Mouse (Mus musculus) testis, adult 2 months (tissue): ENCODE measurements at regions not wholly inside any gene's neighbourhood (a gene's known extent, or its start where the extent isn't known, plus 50 kb on each side); places are given as distances from the start of the nearest gene placed in this dataset.

Source experiments
- H3K27ac ChIP-seq: fragments of 200-500 bp; 2 replicates; pipeline ENCODE4 v1.5.1; 2012; ENCODE audit warnings: low read depth, low read length; ENCODE audit not compliant: control insufficient read depth, insufficient read depth
- H3K27me3 ChIP-seq: fragments of 200-500 bp; 2 replicates; pipeline ENCODE4 v1.6.1; 2012; ENCODE audit warnings: mild to moderate bottlenecking, low read length, moderate library complexity; ENCODE audit not compliant: control insufficient read depth, insufficient read depth
- H3K36me3 ChIP-seq: fragments of 200-500 bp; 2 replicates; pipeline ENCODE4 v1.6.1; 2012; ENCODE audit warnings: mild to moderate bottlenecking, low read length; ENCODE audit not compliant: control insufficient read depth, insufficient read depth
- H3K4me1 ChIP-seq: fragments of 200-500 bp; 2 replicates; pipeline ENCODE4 v1.6.1; 2012; ENCODE audit warnings: low read length; ENCODE audit not compliant: control insufficient read depth, insufficient read depth
- H3K4me3 ChIP-seq: fragments of 200-500 bp; 2 replicates; pipeline ENCODE4 v1.5.1; 2012; ENCODE audit warnings: low read depth, mild to moderate bottlenecking, low read length, moderate library complexity, mixed read lengths; ENCODE audit not compliant: control insufficient read depth
- CTCF ChIP-seq: fragments of 200-500 bp; IDR thresholded peaks from 2 replicates; pipeline ENCODE4 v1.5.1; 2012; ENCODE audit warnings: low read depth, mild to moderate bottlenecking, inconsistent platforms, low read length, moderate library complexity; ENCODE audit not compliant: control insufficient read depth, insufficient read depth, insufficient replicate concordance
- POLR2A ChIP-seq: fragments of 200-500 bp; IDR thresholded peaks from 2 replicates; pipeline ENCODE4 v1.6.1; 2012; ENCODE audit warnings: low read depth, mild to moderate bottlenecking, inconsistent platforms, low read length, moderate library complexity; ENCODE audit not compliant: control insufficient read depth

DNA sequence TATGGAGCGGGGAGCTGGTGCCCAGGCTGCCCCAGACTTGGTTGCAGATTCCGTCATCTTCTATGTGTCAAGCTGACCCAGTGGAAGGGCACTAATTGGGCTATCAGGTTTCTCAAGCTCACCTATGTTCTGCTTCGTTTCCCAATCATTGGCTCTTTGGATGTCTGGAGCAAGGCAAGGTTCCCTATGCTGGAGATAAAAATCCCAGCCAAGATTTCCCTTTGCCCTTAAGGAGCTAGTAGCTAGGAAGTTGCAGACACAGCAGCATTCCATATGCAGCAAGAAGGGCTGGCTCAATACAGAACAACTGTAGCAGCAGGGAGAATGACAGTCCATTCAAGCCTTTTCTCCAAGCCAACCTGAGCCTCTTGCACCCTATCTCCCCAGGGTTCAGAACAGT is 159.2 kb upstream of the Zfp706 start:
- TF ChIP-seq CTCF (no peak), POLR2A (no peak)
- Histone ChIP-seq H3K36me3 (no peaks in the 10 kb centered on the region), H3K4me3 (no peak overlapping the region), H3K27ac (no peak overlapping the region), H3K27me3 (peaks cover 4% of the 10 kb centered on the region; the same call in 1 of the 2 replicates), H3K4me1 (peaks cover 2% of the 10 kb centered on the region)

DNA sequence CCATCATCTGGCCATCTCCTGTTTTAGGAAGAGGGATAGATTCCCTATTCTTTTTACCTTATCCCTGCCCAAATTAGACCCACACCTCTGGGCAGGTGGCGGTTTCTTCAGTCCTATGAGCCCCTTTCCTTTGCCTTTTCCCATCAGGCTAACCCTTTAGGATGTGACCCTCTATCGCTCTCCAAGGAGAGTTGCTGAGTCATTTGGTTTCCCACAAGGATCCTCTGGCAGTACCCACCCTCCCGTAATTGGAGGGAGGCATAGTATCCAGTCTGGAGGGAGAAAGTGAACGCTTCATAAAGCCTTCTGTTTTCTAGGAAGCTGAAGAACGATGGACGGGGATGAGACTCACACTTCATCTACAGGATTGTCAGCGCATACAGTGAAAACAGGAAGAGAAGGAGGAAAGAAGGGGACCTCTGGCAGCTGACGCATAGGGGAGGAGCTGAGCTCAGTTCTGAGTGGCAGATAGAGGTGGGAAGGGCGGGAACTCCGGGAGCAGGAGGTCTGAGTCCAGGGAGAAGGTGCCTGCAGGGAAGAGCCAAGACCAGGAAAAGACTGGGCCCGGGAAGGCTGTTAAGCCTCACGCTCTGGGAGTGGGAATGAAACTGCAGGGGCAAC is 158.4 kb upstream of the Zfp706 start:
- H3K27ac ChIP-seq: no peak overlapping the region
- no peak overlapping the region for H3K4me3 ChIP-seq
- peaks cover 2% of the 10 kb centered on the region for H3K4me1 ChIP-seq
- H3K36me3 ChIP-seq: no peaks in the 10 kb centered on the region
- H3K27me3 ChIP-seq: 0 out of 2 replicates have a peak, but pooled peaks cover 1% of the 10 kb centered on the region
- TF ChIP-seq POLR2A (no peak), CTCF (no peak)

DNA sequence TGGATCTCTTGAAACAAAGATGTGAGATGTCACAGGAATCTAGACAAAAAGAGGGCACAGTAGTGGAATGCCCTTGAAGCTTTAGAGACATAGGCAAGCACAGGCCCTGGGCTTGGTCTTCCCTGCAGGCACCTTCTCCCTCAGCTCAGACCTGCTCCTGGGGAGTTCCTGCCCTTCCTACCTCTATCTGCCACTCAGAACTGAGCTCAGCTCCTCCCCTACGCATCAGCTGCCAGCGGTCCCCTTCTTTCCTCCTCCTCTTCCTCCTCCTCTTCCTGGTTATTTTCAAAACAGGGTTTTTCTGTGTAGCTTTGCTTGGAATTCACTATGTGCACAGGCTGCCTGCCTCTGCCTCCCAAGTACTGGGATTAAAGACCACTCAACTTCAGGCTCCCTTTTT is 157.6 kb upstream of the Zfp706 start:
- Histone ChIP-seq H3K36me3 (no peaks in the 10 kb centered on the region), H3K4me1 (no peaks in the 10 kb centered on the region), H3K27me3 (no peaks in the 10 kb centered on the region), H3K27ac (no peak overlapping the region), H3K4me3 (no peak overlapping the region)
- no peak for TF ChIP-seq CTCF
- TF ChIP-seq POLR2A: no peak

DNA sequence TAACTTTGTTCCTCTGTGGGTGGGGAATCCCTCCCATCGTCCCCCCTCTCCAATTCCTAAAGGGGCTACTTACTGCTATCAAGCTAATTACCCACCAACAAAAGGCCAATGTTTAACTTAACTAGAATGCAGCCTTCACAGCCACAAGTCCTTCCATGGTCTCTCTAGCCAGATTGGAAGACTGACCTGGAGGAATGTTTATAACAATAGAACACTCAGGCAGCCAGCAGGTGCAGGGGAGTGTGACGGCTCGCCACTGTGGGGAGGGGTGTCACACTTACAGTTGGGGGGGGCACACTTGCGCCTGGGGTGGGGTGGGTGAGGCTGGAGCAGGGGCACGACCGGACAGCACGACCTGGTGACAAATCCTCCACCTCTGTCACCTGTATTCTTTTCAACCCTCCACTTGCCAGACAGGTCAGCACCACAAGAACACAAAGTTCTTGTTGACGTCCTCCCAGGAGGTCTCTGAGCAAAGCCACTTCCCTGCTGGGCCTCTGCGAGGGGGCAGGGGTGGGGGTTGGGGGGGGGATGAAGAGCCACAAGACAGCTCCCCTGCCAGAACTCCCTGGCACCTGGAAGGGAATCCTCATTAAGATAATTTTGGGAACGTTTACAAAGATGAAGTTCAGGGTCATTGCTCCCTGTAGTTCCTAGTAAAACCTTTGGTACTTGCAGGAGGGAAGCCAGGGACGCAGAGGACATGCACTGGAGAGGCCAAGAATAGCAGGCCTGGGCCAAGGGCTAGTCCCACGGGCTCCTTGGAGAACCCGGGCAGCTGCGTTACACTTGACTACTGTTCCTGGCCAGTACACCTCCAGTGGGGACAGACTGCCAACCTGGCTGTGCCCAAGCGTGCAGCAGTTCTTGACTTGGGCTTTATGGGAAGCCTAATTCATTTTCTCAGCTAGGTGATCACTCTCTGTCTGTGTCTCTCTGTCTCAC is 156.9 kb upstream of the Zfp706 start:
- Histone ChIP-seq H3K27ac (no peak overlapping the region), H3K4me3 (no peak overlapping the region), H3K36me3 (no peaks in the 10 kb centered on the region), H3K27me3 (no peaks in the 10 kb centered on the region), H3K4me1 (no peaks in the 10 kb centered on the region)
- TF ChIP-seq CTCF (no peak), POLR2A (no peak)

DNA sequence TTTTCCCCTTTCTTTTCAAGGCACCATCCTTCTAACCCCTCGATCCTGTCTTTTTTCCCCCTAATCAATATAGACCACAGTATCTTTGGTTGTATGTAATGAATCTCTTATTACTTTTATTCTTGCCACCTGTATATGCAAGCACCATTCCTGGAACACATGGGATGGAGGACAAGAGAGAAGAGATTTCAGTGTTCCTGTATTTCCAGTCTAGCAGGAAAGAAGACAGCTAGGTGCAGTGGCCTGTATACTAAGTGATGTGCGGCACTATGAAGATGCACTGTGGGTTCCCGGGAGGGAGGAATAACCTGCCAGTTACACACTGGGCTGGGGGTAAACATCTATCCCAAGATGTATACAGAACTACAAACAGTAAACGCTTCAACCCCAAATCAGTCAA is 152.4 kb upstream of the Zfp706 start:
- Histone ChIP-seq H3K27ac (no peak overlapping the region), H3K4me3 (no peak overlapping the region), H3K36me3 (no peaks in the 10 kb centered on the region), H3K27me3 (no peaks in the 10 kb centered on the region), H3K4me1 (no peaks in the 10 kb centered on the region)
- no peak for TF ChIP-seq CTCF

DNA sequence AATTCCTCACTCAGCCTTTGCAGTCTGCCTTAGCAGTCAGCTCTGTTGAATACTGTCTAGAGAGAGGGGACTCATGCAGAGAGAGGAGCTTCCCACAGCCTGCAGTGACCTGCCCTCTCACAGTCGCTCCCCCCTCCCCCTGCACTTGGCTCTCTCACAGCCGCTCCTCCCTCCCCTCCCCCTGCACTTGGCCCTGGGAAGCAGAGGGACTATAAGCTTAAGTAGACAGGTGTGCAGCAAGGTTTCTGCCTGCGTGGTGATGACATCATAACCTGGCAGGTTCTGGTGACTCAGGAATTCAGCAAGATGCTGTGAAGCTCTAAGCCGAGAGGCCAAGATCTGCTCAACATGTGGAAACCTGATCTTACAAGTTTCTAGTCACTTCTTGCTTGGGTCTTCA is 151.8 kb upstream of the Zfp706 start:
- H3K4me3 ChIP-seq: no peak overlapping the region
- TF ChIP-seq CTCF (no peak), POLR2A (no peak)
- no peaks in the 10 kb centered on the region for H3K4me1 ChIP-seq
- H3K27me3 ChIP-seq: no peaks in the 10 kb centered on the region
- no peaks in the 10 kb centered on the region for H3K36me3 ChIP-seq
- H3K27ac ChIP-seq: no peak overlapping the region

DNA sequence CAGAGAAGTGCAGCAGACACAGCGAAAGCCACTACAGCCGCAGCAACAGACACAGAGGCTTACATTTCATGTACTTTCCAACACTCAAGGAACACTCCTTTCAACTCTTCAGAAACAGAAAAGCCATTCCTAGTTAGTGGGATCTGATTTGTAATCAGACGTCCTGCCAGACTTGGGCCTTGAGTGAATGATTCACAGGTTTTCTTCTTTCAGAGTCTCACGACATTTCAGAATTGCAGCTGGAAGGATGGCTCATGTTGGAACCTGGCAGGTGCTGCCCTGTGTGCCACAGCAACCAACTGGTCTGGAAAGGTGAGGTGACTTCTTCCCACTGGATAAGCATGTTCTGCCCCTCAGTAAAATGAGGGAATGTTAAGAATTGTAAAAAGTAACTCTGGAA is 149.8 kb upstream of the Zfp706 start:
- Histone ChIP-seq H3K27ac (no peak overlapping the region), H3K4me3 (no peak overlapping the region), H3K36me3 (no peaks in the 10 kb centered on the region), H3K4me1 (no peaks in the 10 kb centered on the region), H3K27me3 (no peaks in the 10 kb centered on the region)
- TF ChIP-seq CTCF (no peak), POLR2A (no peak)
